Mouse (Mus musculus) lung, postnatal 0 days (tissue): Measurements from ENCODE around the gene Rab31. TPM values are rescaled to one million over a fixed set of nuclear protein-coding genes. Genes with fewer than 3 reads are reported as not detected.

Experiments
- ATAC-seq: fragments of 200-750 bp; cut with Nextera tagmentation; 2 replicates; pipeline ENCODE4 v1.8.0; 2017; ENCODE audit warnings: moderate library complexity
- DNase-seq: peaks from one replicate; pipeline ENCODE4 v3.0.0-alpha.2; 2016; ENCODE audit warnings: low spot score
- H3K27ac ChIP-seq: fragments of 300-500 bp; sonication (generic); 2 replicates; pipeline ENCODE4 v1.5.1; 2014; ENCODE audit warnings: antibody characterized with exemption, mild to moderate bottlenecking, low read length, mixed read lengths
- H3K27me3 ChIP-seq: fragments of 300-500 bp; sonication (generic); replicated peaks from 2 replicates; pipeline ENCODE4 v1.6.1; 2014; ENCODE audit warnings: low read length, mixed read lengths; ENCODE audit not compliant: insufficient read depth
- H3K36me3 ChIP-seq: fragments of 300-500 bp; sonication (generic); 2 replicates; pipeline ENCODE4 v1.6.1; 2014; ENCODE audit warnings: low read length, mixed read lengths; ENCODE audit not compliant: insufficient read depth
- H3K4me1 ChIP-seq: fragments of 300-500 bp; sonication (generic); 2 replicates; pipeline ENCODE4 v1.6.1; 2014; ENCODE audit warnings: antibody characterized with exemption, low read depth, low read length, mixed read lengths; ENCODE audit not compliant: insufficient read depth
- H3K4me2 ChIP-seq: fragments of 300-500 bp; sonication (generic); replicated peaks from 2 replicates; pipeline ENCODE4 v1.6.1; 2014; ENCODE audit warnings: low read depth, mild to moderate bottlenecking, low read length, moderate library complexity, mixed read lengths
- H3K4me3 ChIP-seq: fragments of 300-500 bp; sonication (generic); 2 replicates; pipeline ENCODE4 v1.5.1; 2014; ENCODE audit warnings: low read depth, low read length
- H3K9ac ChIP-seq: fragments of 300-500 bp; sonication (generic); replicated peaks from 2 replicates; pipeline ENCODE4 v1.6.1; 2014; ENCODE audit warnings: low read depth, mild to moderate bottlenecking
- H3K9me3 ChIP-seq: fragments of 300-500 bp; sonication (generic); 2 replicates; pipeline ENCODE4 v1.6.1; 2016; ENCODE audit warnings: low read length, mixed read lengths
- CTCF ChIP-seq: IDR thresholded peaks from 2 replicates; pipeline ENCODE4 v1.5.1; 2016; ENCODE audit warnings: antibody characterized with exemption, mild to moderate bottlenecking
- EP300 ChIP-seq: IDR thresholded peaks from 2 replicates; pipeline ENCODE4 v1.6.1; 2016; ENCODE audit warnings: antibody characterized with exemption, mild to moderate bottlenecking, control low read depth
- WGBS: fragments of 180-500 bp; shearing (Covaris S2); extraction: QIAGEN DNeasy Blood & Tissue Kit; methylation state at CpG from one replicate; pipeline ENCODE4 v1.1.7; 2014; 5-methylcytosine and 5-hydroxymethylcytosine counted together
- polyA plus RNA-seq: library from polyadenylated mRNA; unstranded; fragments of >200 nt; fragmentation: Nextera tagmentation; extraction: Ambion mirVana; gene quantifications from 2 replicates; pipeline ENCODE4 v1.2.1, GENCODE M21; 2015

Rab31 gene
- polyA plus RNA-seq, 1 experiment from 2014 or later = 33.3 TPM

- Histone ChIP-seq H3K9me3 (no peaks in the 10 kb centered on the region), H3K4me2 (no peak overlapping the region), H3K9ac (no peak overlapping the region), H3K27ac (no peak overlapping the region), H3K4me1 (peaks cover 3% of the 10 kb centered on the region; the same call in 1 of the 2 replicates), H3K4me3 (no peak overlapping the region), H3K36me3 (no peaks in the 10 kb centered on the region), H3K27me3 (no peaks in the 10 kb centered on the region)
- TF ChIP-seq CTCF (no peak), EP300 (no peak)
- ATAC-seq (no peak), DNase-seq (no peak)
- 93% methylated on average over 13 of the region's 13 CpGs for WGBS
Observed at GRCm38 (mm10) chr17:65696939-65697338, 75.6 kb downstream of the Rab31 start.

GRCm38 (mm10) chr17:65692276-65692675, 80.3 kb downstream of the Rab31 start:
- Histone ChIP-seq H3K27me3 (no peaks in the 10 kb centered on the region), H3K27ac (no peak overlapping the region), H3K4me3 (no peak overlapping the region), H3K9ac (no peak overlapping the region), H3K4me2 (no peak overlapping the region), H3K36me3 (no peaks in the 10 kb centered on the region), H3K4me1 (no peaks in the 10 kb centered on the region), H3K9me3 (no peaks in the 10 kb centered on the region)
- TF ChIP-seq EP300 (no peak), CTCF (no peak)
- no peak for DNase-seq
- 77% methylated on average over 4 of the region's 4 CpGs for WGBS
- ATAC-seq = no peak

- no peak overlapping the region for H3K9ac ChIP-seq
- no peaks in the 10 kb centered on the region for H3K36me3 ChIP-seq
- no peak overlapping the region for H3K27ac ChIP-seq
Observed at GRCm38 (mm10) chr17:65683731-65684130, 88.8 kb downstream of the Rab31 start.

GRCm38 (mm10) chr17:65683316-65683715, 89.2 kb downstream of the Rab31 start:
- WGBS = 82% methylated on average over 3 of the region's 3 CpGs
- no peaks in the 10 kb centered on the region for H3K27me3 ChIP-seq
- H3K9me3 ChIP-seq = no peaks in the 10 kb centered on the region
- no peak overlapping the region for H3K4me2 ChIP-seq
- peaks cover 3% of the 10 kb centered on the region; the same call in 1 of the 2 replicates for H3K4me1 ChIP-seq
- no peak for ATAC-seq
- no peak overlapping the region for H3K4me3 ChIP-seq
- H3K36me3 ChIP-seq = no peaks in the 10 kb centered on the region
- TF ChIP-seq CTCF (no peak), EP300 (no peak)
- no peak overlapping the region for H3K9ac ChIP-seq
- no peak overlapping the region for H3K27ac ChIP-seq
- no peak for DNase-seq

More at GRCm38 (mm10) chr17:65683731-65684130, 88.8 kb downstream of the Rab31 start:
- 72% methylated on average over 2 of the region's 2 CpGs for WGBS
- DNase-seq (no peak), ATAC-seq (no peak)
- H3K4me1 ChIP-seq = peaks cover 3% of the 10 kb centered on the region; the same call in 1 of the 2 replicates
- no peak overlapping the region for H3K4me3 ChIP-seq
- no peak for TF ChIP-seq EP300
- H3K4me2 ChIP-seq = no peak overlapping the region
- no peaks in the 10 kb centered on the region for H3K27me3 ChIP-seq
- no peaks in the 10 kb centered on the region for H3K9me3 ChIP-seq

GRCm38 (mm10) chr17:65682071-65682680, 90.4 kb downstream of the Rab31 start:
- ATAC-seq (no peak), DNase-seq (no peak)
- TF ChIP-seq EP300 (no peak), CTCF (no peak)
- Histone ChIP-seq H3K4me3 (no peak overlapping the region), H3K4me1 (peaks cover 3% of the 10 kb centered on the region; the same call in 1 of the 2 replicates), H3K36me3 (no peaks in the 10 kb centered on the region), H3K27ac (no peak overlapping the region), H3K9ac (no peak overlapping the region), H3K27me3 (no peaks in the 10 kb centered on the region), H3K4me2 (no peak overlapping the region), H3K9me3 (no peaks in the 10 kb centered on the region)
- WGBS = 77% methylated on average over 5 of the region's 5 CpGs

GRCm38 (mm10) chr17:65681516-65681915, 91.0 kb downstream of the Rab31 start:
- H3K4me1 ChIP-seq = peaks cover 3% of the 10 kb centered on the region; the same call in 1 of the 2 replicates
- DNase-seq (no peak), ATAC-seq (no peak)
- H3K4me2 ChIP-seq = no peak overlapping the region
- no peak overlapping the region for H3K4me3 ChIP-seq
- H3K9me3 ChIP-seq = no peaks in the 10 kb centered on the region
- no peaks in the 10 kb centered on the region for H3K27me3 ChIP-seq
- no peaks in the 10 kb centered on the region for H3K36me3 ChIP-seq
- TF ChIP-seq CTCF (no peak), EP300 (no peak)
- WGBS = 85% methylated on average over 6 of the region's 6 CpGs
- H3K27ac ChIP-seq = no peak overlapping the region
- no peak overlapping the region for H3K9ac ChIP-seq
